8 mouse cellular contexts compared by ENCODE assay signal in genomic region chr11:101640857-101641709, GRCm38 (mm10). TPM values are rescaled to one million over a fixed set of nuclear protein-coding genes. Genes with fewer than 3 reads are reported as not detected.
A peak's percentile ranks its signal among the peaks of the same experiment; 100 is the strongest.
DNase-seq lines count a peak whose midpoint lies in the region; ATAC-seq lines count a peak whose summit lies in the region.
"Not testable (repeated sequence)": the region's sequence is repeated elsewhere in the genome, so short reads cannot be mapped to it uniquely, and the experiment has no call there.

No protein-coding gene starts in this region.

- peak; percentile 85 for DNase-seq in Muller cell, postnatal 12 days (ENCODE audit: inconsistent ontology term)
- peak; percentile 89 to 92 for DNase-seq in cerebellum, postnatal 25 days
- DNase-seq in frontal cortex, postnatal 25 days (ENCODE audit: low spot score in 2 of 2): peak; percentile 63 to 71
- peak; percentile 69 to 70 for DNase-seq in layer of hippocampus, postnatal 25 days (ENCODE audit: extremely low spot score in 1 of 2, low spot score in 1 of 2)
- DNase-seq in lung, postnatal 14 days: peak; percentile 83
- DNase-seq in ovary, postnatal 36 days (ENCODE audit: low spot score): peak; percentile 83
- DNase-seq in thymus, postnatal 14 days: peak; percentile 80

- not testable (repeated sequence) for H3K27me3 ChIP-seq in hindbrain, embryonic 13.5 days

- H3K27ac ChIP-seq in hindbrain, embryonic 13.5 days: peak overlapping the region; percentile 86

- not testable (repeated sequence) for H3K9me3 ChIP-seq in hindbrain, embryonic 13.5 days

- peak; percentile 82 for ATAC-seq in hindbrain, embryonic 13.5 days (ENCODE audit: low FRiP score)

- not testable (repeated sequence) for H3K36me3 ChIP-seq in hindbrain, embryonic 13.5 days

- peak overlapping the region; percentile 49 for H3K4me2 ChIP-seq in hindbrain, embryonic 13.5 days

- peak overlapping the region; percentile 34 for H3K4me3 ChIP-seq in hindbrain, embryonic 13.5 days

- 5% methylated on average over 53 of the region's 53 CpGs for WGBS in hindbrain, embryonic 13.5 days

- H3K4me1 ChIP-seq in hindbrain, embryonic 13.5 days (replicated peaks): not testable (repeated sequence)

- H3K9ac ChIP-seq in hindbrain, embryonic 13.5 days: peak overlapping the region; percentile 68

RNA-seq across cellular contexts. Expression of gene Rdm1, which starts 14.1 kb away (rescaled TPM):
- polyA plus RNA-seq in hindbrain, embryonic 13.5 days (2015; fragmentation: Nextera tagmentation; extraction: Ambion mirVana): 15.5 and 18.9 TPM in 2 replicates
- total RNA-seq in layer of hippocampus, postnatal 25 days (2021): 1 to 10 TPM; 8.1 to 8.2 TPM

RNA-seq across cellular contexts. Expression of gene Arl4d, which starts 24.3 kb away (rescaled TPM):
- polyA plus RNA-seq in hindbrain, embryonic 13.5 days (2015; fragmentation: Nextera tagmentation; extraction: Ambion mirVana): 8.0 and 10.7 TPM in 2 replicates
- total RNA-seq in layer of hippocampus, postnatal 25 days (2021): 10 to 100 TPM; 10.4 to 11.9 TPM

RNA-seq across cellular contexts. Expression of gene Gm11634, which starts 42.0 kb away (rescaled TPM):
- not detected in 2 replicates for polyA plus RNA-seq in hindbrain, embryonic 13.5 days (2015; fragmentation: Nextera tagmentation; extraction: Ambion mirVana)
- total RNA-seq in layer of hippocampus, postnatal 25 days (2021): not detected

RNA-seq across cellular contexts. Expression of gene Tmem106a, which starts 59.0 kb away (rescaled TPM):
- 3.4 and 4.1 TPM in 2 replicates for polyA plus RNA-seq in hindbrain, embryonic 13.5 days (2015; fragmentation: Nextera tagmentation; extraction: Ambion mirVana)
- 1 to 10 TPM in 1 of 2 experiments, under 1 TPM in 1; 0.63 to 1.1 TPM for total RNA-seq in layer of hippocampus, postnatal 25 days (2021)

Comparison
In these comparisons a context has a peak if more than half of its experiments do, and no peak if none do; other contexts are left out.
1. Peak in every context shown above with its lines: DNase-seq, ATAC-seq, H3K4me3 ChIP-seq and H3K27ac ChIP-seq.